Mouse (Mus musculus) kidney, postnatal 0 days (tissue): Measurements from ENCODE around the gene Plk4. TPM values are rescaled to one million over a fixed set of nuclear protein-coding genes. Genes with fewer than 3 reads are reported as not detected.
"Not testable (repeated sequence)": the region's sequence is repeated elsewhere in the genome, so short reads cannot be mapped to it uniquely, and the experiment has no call there.

Experiments
- ATAC-seq: fragments of 200-750 bp; cut with Nextera tagmentation; replicated peaks from 2 replicates; pipeline ENCODE4 v1.8.0; 2017; ENCODE audit warnings: low read depth, moderate number of reproducible peaks, moderate TSS enrichment, moderate library complexity; ENCODE audit not compliant: low FRiP score
- DNase-seq: peaks from one replicate; pipeline ENCODE4 v3.0.0-alpha.2; 2016; ENCODE audit warnings: low spot score
- H3K27ac ChIP-seq: fragments of 300-500 bp; sonication (generic); 2 replicates; pipeline ENCODE4 v1.5.1; 2014; ENCODE audit warnings: mild to moderate bottlenecking
- H3K27me3 ChIP-seq: fragments of 300-500 bp; sonication (generic); 2 replicates; pipeline ENCODE4 v1.6.1; 2014; ENCODE audit warnings: low read length, mixed read lengths; ENCODE audit not compliant: insufficient read depth
- H3K36me3 ChIP-seq: fragments of 300-500 bp; sonication (generic); 2 replicates; pipeline ENCODE4 v1.6.1; 2014; ENCODE audit warnings: low read length, mixed read lengths; ENCODE audit not compliant: insufficient read depth
- H3K4me1 ChIP-seq: fragments of 300-500 bp; sonication (generic); replicated peaks from 2 replicates; pipeline ENCODE4 v1.6.1; 2014; ENCODE audit warnings: antibody characterized with exemption, low read length, mixed read lengths; ENCODE audit not compliant: insufficient read depth
- H3K4me2 ChIP-seq: fragments of 300-500 bp; sonication (generic); 2 replicates; pipeline ENCODE4 v1.6.1; 2014; ENCODE audit warnings: mild to moderate bottlenecking, low read length, moderate library complexity, mixed read lengths
- H3K4me3 ChIP-seq: fragments of 300-500 bp; sonication (generic); replicated peaks from 2 replicates; pipeline ENCODE4 v1.5.1; 2014; ENCODE audit warnings: low read depth, low read length
- H3K9ac ChIP-seq: fragments of 300-500 bp; sonication (generic); 2 replicates; pipeline ENCODE4 v1.6.1; 2014; ENCODE audit warnings: low read depth, low read length
- H3K9me3 ChIP-seq: fragments of 300-500 bp; sonication (generic); replicated peaks from 2 replicates; pipeline ENCODE4 v1.6.1; 2016; ENCODE audit warnings: low read length, inconsistent platforms, mixed read lengths
- CTCF ChIP-seq: IDR thresholded peaks from 2 replicates; pipeline ENCODE4 v1.5.1; 2016; ENCODE audit warnings: antibody characterized with exemption, low read depth, mild to moderate bottlenecking, moderate library complexity
- WGBS: fragments of 180-500 bp; shearing (Covaris S2); extraction: QIAGEN DNeasy Blood & Tissue Kit; methylation state at CpG from one replicate; pipeline ENCODE4 v1.1.7; 2014; 5-methylcytosine and 5-hydroxymethylcytosine counted together
- polyA plus RNA-seq: library from polyadenylated mRNA; unstranded; fragments of >200 nt; fragmentation: Nextera tagmentation; extraction: Ambion mirVana; gene quantifications from 2 replicates; pipeline ENCODE4 v1.2.1, GENCODE M21; 2015

The Plk4 gene
- polyA plus RNA-seq, 1 experiment from 2014 or later, result 24.7 TPM

DNA sequence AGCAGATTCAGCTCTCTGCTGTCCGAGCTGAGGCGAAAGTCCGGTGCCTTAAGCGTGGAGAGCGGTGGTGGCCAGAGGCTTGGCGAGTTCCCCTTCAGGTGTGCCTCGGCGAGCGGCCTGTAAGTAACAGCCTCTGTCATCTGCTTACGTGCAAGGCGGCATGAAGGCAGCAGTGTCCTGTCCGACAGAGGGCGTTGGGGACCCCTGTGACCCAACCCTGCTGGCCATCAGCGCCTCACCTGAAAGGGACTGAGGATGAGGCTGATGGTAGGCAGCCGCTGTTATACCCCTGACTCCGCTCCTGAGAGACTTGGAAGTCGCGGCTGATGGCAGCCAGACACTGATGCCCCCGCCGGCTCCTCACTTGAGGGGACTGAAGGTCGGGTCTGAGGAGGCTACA is 47.2 kb downstream of the Plk4 start:
- peak; percentile 36 for DNase-seq
- Histone ChIP-seq H3K4me2 (peak overlapping the region; percentile 68), H3K27ac (peak overlapping the region; percentile 71), H3K9ac (peak overlapping the region; percentile 52; the same call in 1 of the 2 replicates), H3K4me3 (peak overlapping the region; percentile 42)
- 2% methylated on average over 16 of the region's 21 CpGs for WGBS
- TF ChIP-seq CTCF, result peak; percentile 31; the same call in 1 of the 2 replicates
- not testable (repeated sequence) for ATAC-seq, H3K36me3 ChIP-seq, H3K9me3 ChIP-seq, H3K27me3 ChIP-seq, H3K4me1 ChIP-seq

GRCm38 (mm10) chr3:40847936-40848335 is 48.1 kb downstream of the Plk4 start:
- H3K27ac ChIP-seq, H3K4me3 ChIP-seq, H3K4me1 ChIP-seq, H3K4me2 ChIP-seq, DNase-seq, H3K9me3 ChIP-seq, H3K36me3 ChIP-seq, H3K9ac ChIP-seq, H3K27me3 ChIP-seq, ATAC-seq: not testable (repeated sequence)
- WGBS, result 91% methylated on average over 2 of the region's 2 CpGs

DNA sequence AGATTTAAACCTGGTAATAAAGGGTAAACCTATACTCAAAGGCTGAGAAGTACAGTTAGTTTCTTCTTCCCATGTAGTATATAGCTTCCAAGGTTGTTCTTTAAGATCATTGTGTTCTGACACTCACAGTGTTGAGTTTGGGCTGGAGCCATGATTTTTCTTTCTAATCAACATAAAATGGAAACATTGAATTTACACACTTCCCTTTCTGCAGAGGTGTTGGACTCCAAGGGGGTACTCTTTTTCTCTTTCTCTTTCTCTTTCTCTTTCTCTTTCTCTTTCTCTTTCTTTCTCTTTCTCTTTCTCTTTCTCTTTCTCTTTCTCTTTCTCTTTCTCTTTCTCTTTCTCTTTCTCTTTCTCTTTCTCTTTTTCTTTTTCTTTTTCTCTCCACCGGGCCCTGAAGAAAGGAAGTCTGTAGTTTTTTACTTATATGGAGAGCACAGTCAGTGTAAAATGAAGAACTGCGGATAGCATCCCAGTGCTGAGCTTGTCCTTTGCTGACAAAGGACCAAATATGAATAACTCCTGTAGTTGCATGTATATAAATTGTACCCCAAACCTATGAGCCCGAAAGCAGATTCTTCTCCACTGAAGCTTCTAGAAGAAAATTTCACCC is 53.4 kb downstream of the Plk4 start:
- not testable (repeated sequence) for H3K27ac ChIP-seq, H3K9ac ChIP-seq, ATAC-seq, H3K4me3 ChIP-seq, DNase-seq, H3K36me3 ChIP-seq, H3K27me3 ChIP-seq, H3K4me2 ChIP-seq, H3K4me1 ChIP-seq, H3K9me3 ChIP-seq
- WGBS, result 94% methylated on average over 3 of the region's 3 CpGs

Other genes starting within 250 kb of the Plk4 start
- gene Slc25a31, start 91.2 kb upstream of the Plk4 start, polyA plus RNA-seq, result 0.10 and 0.11 TPM in 2 replicates
- 9.9 and 10.3 TPM in 2 replicates for gene Hspa4l, start 55.5 kb upstream of the Plk4 start, polyA plus RNA-seq
- 7.2 and 7.6 TPM in 2 replicates for gene Mfsd8, start 46.9 kb downstream of the Plk4 start, polyA plus RNA-seq
- gene Abhd18, start 47.0 kb downstream of the Plk4 start, polyA plus RNA-seq, result 6.4 and 7.1 TPM in 2 replicates
- gene 1700034I23Rik, start 102.5 kb downstream of the Plk4 start, polyA plus RNA-seq, result 0.09 TPM in 1 of 2 replicates, not detected in the other
- gene Larp1b, start 149.8 kb downstream of the Plk4 start, polyA plus RNA-seq, result 25.6 and 26.3 TPM in 2 replicates